Mouse (Mus musculus) embryo, embryonic 10.5 days (tissue): ENCODE measurements at regions not wholly inside any gene's neighbourhood (a gene's known extent, or its start where the extent isn't known, plus 50 kb on each side); places are given as distances from the start of the nearest gene placed in this dataset.
A peak's percentile ranks its signal among the peaks of the same experiment; 100 is the strongest.

Experiments used
- DNase-seq: peaks from one replicate; pipeline ENCODE4 v3.0.0-alpha.2; 2015; ENCODE audit warnings: low spot score

DNA sequence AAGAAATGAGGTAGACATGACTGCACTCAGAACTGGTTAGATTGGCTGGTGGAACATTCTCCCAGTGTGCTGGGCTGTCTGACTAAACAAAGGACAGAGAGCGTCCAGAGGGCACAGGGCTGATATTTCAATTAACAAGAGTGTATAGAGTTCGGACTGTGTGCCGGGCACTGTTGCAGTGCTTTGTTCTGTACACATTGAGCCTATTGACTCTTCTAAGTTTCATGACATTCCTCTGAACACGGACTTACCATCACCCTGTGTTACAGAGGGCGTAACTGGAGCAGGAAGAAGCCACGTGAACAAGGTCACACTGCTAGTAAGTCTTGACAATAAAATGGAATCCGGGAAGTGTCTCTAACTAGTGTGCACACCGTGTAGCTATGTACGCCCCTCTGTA, 92.1 kb upstream of the Barx2 start:
- no peak for DNase-seq

GRCm38 (mm10) chr9:32006350-32006749, 93.1 kb upstream of the Barx2 start:
- no peak for DNase-seq

- no peak for DNase-seq
Observed at GRCm38 (mm10) chr9:32010953-32011770, 97.9 kb upstream of the Barx2 start.

DNA sequence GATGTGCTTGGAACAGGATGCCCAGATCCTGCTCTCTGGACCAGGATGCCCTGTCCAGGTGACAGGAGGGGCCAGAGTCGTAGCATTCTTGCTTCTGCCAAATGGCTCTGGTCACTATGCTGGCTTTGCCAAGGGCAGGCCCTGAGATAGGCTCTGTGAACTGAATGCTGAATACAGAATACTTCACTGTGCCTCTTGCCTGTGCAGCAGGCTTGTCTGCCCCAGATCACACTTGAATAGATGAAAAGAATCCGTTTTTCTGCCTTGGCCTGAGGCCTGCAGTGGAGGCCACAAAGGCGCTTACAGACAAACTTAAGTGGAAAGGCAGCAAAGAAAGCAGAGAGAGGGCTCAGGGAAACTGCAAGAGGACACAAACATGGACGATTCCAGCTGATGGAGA, 99.7 kb upstream of the Arhgap32 start:
- DNase-seq = no peak

GRCm38 (mm10) chr9:32018020-32018419, 97.9 kb upstream of the Arhgap32 start:
- DNase-seq = no peak

DNA sequence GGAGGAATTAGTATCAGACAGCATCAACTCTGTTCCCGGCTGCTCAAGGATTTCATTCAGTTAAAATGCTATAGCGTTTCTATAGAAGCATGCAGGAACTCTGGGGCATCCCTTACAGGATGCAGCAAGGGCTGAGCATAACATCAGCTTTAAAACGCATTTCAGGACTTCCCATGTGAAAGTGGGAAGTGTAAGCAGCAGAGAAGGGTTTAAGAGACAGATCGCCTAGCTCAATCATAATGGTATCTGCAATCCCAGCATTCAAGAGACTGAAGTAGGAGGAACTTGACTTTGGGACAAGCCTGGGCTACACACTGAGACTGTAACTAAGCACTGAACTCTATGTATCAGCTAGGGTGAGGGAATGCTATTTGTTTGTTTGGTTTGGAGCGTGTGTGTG, 96.2 kb upstream of the Arhgap32 start:
- no peak for DNase-seq

DNA sequence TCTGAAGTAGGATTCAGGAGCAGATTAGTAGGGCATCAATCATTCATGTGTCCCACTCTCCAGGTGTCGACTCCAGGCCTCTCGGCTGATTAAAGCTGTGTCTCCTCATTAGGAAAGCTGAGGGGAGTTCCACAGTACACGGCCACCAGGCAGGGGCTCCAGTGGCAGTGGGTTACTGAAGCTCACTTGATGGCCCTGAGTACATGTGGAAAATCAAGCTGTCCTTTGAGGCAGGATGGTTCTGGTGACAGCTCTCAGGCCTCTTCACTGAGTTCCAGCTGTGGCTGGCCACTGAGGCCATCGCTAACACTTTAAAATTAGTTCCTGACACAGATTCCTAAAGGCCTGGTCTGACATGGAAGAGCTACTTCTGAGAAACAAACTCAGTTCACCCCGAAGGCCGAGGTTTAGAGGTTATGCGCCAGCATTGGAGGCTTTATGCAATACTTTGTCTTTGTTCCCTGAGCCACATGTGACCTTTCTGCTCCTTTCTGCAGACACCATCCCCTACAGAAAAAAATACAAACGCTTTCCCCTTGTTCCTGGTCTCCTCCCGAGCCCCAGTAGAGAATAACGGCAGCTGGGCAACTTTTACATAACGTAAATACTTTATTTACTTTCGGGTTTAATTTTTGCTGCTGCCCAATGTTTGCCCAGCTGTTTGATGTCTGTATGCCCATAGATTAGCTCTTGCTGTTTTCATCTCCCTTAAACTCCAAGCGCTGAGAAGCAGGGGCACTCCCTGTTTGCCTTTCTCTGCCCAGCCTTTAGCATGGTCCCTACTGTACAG, 94.8 kb upstream of the Arhgap32 start:
- DNase-seq = peak; percentile 58

DNA sequence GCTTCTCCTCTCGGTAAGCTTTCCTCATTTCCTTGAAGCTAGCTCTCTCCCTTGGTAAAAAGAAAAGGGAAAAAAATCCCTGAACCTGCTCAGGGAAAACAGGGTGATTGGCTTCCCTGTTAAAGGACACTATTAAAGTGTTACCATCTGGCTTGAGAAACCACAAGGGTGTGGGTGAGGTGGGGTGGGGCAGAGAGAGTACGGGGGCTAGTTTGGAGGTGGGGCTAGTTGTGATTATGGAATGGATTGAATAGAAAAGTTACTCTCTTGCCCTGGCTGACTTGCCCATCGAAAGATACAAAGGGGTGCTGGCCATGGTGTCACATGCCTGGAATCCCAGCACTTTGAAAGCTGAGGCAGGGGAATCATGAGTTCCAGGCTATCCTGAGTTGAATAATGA, 94.2 kb upstream of the Arhgap32 start:
- no peak for DNase-seq

DNA sequence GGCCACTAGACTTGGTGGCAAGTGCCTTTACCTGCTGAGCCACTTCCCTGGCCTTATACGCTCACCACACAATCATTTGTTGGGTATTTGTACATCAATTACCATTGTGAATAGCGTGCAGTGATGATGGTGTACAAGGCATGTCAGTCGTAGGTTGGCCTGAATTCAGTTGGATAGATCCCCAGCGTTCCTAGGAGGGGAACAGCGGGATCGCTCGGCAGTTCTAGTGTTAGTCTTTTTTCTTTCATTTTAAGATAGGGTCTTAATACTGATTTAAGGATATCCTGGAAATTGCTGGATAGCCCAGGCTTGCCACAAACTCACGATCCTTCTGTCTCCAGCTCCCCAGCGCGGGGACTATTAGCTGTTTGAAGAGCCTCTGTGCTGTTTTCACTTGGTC, 92.9 kb upstream of the Arhgap32 start:
- no peak for DNase-seq

DNA sequence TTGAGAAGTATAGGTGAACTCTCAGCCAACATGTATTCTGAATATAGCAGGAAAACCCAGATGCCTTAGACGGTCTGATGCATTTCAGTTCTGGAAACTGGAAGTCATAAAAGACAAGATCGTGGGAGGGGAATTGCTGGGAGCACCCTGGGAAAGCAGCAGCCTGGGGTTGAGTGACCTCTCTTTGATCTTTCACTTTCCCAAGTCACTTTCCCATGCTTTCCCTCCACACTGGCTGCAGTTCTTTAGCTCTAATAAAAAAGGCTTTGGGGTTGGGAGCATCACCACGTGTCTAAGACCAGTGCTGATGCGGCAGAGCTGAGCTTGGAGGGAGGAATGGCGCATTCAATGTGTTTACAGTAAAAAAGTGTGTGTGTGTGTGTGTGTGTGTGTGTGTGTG, 91.2 kb upstream of the Arhgap32 start:
- no peak for DNase-seq

- DNase-seq = no peak
Observed at GRCm38 (mm10) chr9:32027962-32028361, 88.0 kb upstream of the Arhgap32 start.

- no peak for DNase-seq
Observed at GRCm38 (mm10) chr9:32029001-32029400, 86.9 kb upstream of the Arhgap32 start.

GRCm38 (mm10) chr9:32029786-32030185, 86.2 kb upstream of the Arhgap32 start:
- no peak for DNase-seq

- no peak for DNase-seq
Observed at GRCm38 (mm10) chr9:32030203-32030602, 85.7 kb upstream of the Arhgap32 start.

DNA sequence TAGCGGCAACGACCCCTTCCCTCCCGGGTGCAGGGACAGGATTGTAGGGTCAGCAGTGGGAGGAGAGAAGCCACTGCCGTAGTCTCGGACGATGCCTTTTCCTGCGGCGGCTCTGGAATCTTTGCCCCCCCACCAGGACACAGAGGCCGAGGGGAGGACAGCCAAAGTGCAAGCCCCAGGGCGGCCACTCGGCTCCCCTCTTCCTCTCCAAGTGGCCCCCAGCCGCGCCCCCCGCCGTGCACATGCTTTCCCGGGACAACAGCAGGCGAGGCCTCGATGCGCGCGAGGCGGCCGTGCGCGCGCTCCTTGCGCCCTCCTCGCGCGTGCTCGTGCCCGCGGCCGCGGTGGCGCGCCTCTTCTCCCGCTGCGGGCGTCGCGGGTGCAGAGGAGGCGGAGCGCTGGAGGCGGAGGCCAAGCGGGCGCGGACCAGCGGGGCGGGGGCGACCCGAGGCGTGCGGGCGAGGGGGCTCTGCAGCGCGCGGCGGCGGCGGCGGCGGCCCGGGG, 83.9 kb upstream of the Arhgap32 start:
- DNase-seq = peak; percentile 91

- DNase-seq = peak; percentile 68
Observed at GRCm38 (mm10) chr9:32032521-32033185, 83.3 kb upstream of the Arhgap32 start.

DNA sequence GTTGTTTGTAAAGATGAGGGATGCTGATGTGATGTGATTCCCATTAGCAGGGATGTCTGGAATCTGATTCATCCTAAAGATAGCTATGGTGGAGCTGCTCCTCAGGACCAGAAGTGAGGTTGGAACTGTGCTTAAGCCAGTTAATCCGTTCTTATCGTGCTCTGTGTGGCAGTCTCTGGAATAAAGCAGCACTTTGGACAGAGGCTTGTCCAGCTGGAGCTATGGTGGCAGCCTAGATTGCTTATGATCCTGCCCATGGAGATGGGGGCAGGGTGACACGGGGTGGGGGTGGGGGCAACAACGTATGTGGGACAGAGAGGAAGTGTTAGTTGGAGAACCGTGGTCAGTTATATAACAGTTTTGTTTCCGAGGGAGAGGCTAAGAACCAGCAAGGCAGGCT, 82.0 kb upstream of the Arhgap32 start:
- DNase-seq = peak; percentile 50

GRCm38 (mm10) chr9:32039999-32040398, 75.9 kb upstream of the Arhgap32 start:
- no peak for DNase-seq

GRCm38 (mm10) chr9:32043344-32043743, 72.6 kb upstream of the Arhgap32 start:
- DNase-seq = no peak

DNA sequence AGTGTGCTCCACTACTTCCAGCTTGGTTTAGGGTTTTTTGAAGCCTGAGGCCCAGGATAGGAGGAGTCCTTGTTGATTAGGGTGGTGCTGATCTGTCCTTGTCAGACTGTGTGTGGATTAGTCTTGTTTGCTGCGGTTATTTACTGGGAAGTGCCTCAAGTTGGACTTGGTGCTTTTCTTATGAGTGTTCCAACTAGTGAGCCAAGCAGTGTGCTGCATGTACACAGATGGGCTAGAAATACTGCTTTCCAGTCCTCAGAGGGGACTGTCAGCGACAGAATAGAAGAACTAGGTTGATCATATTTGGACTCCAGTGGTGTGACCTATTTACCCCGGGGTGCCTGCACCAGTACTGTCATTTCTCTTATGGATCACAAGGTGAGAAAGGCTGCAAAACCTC, 69.1 kb upstream of the Arhgap32 start:
- no peak for DNase-seq

DNA sequence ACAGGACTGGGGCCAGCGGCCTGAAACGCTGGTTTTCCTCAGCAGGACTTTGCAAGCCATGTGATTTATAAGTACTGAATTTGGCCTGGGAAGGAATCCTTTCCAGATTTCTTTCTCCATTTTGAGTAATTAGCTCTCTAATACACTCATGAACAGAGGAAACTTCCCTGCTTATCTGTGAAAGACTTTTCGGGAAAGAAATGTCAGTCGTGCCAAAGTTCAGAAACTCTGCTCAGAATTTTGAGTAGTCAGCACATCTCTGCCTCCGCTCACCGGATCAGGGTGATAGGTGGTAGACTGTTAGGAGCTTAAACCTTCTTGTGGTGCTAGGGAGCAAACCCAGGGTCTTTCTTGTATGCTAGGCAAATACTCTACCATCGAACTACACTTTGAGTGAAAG, 67.0 kb upstream of the Arhgap32 start:
- DNase-seq = no peak

- no peak for DNase-seq
Observed at GRCm38 (mm10) chr9:32049546-32049945, 66.4 kb upstream of the Arhgap32 start.
